ENCODE assay signal across 13 mouse cellular contexts in genomic region chr10:106509281-106510165, GRCm38 (mm10). TPM values are rescaled to one million over a fixed set of nuclear protein-coding genes. Genes with fewer than 3 reads are reported as not detected.
DNase-seq lines count a peak whose midpoint lies in the region.
"Had no signal": no experiment of that assay in that cellular context is flagged by ENCODE, and none has a peak within 500 bp of the region (broad histone marks: within the 10 kb centered on the region; RNA-seq: fewer than 3 reads in every experiment).

No protein-coding gene starts in this region.

- intact Hi-C loops in left cerebral cortex, postnatal 14 days (cut with DNase I) = no loop called here

- H3K4me3 ChIP-seq in heart, embryonic 10.5 days = no peak overlapping the region
- H3K4me3 ChIP-seq: forebrain, embryonic 10.5 days had no signal

- H3K36me3 ChIP-seq in heart, embryonic 10.5 days = no peaks in the 10 kb centered on the region
- H3K36me3 ChIP-seq: forebrain, embryonic 10.5 days had no signal

- 85% methylated on average over 6 of the region's 6 CpGs for WGBS in heart, embryonic 10.5 days

- no peaks in the 10 kb centered on the region for H3K4me1 ChIP-seq in heart, embryonic 10.5 days
- H3K4me1 ChIP-seq: forebrain, embryonic 10.5 days had no signal

- H3K27ac ChIP-seq in heart, embryonic 10.5 days = no peak overlapping the region
- H3K27ac ChIP-seq: forebrain, embryonic 10.5 days had no signal

- no peaks in the 10 kb centered on the region for H3K9me3 ChIP-seq in heart, embryonic 10.5 days
- H3K9me3 ChIP-seq: forebrain, embryonic 10.5 days had no signal

- H3K27me3 ChIP-seq in heart, embryonic 10.5 days (ENCODE audit: insufficient read depth, poor library complexity, severe bottlenecking) = no peaks in the 10 kb centered on the region

- peak; percentile 3 to 14 for DNase-seq in heart, adult 18-20 months
- DNase-seq in heart, embryonic 10.5 days (ENCODE audit: low spot score) = no peak
- DNase-seq in cerebellum, adult 11 months = peak; percentile 21
- peak; percentile 14 to 48 for DNase-seq in cerebellum, postnatal 14 days
- peak; percentile 19 to 61 for DNase-seq in left cerebral cortex, postnatal 14 days (ENCODE audit: low spot score in 2 of 2)
- DNase-seq in c-Kit-positive CD71-positive TER-119-positive erythroid progenitor cells, embryonic 14.5 days (ENCODE audit: low spot score) = no peak
- DNase-seq in adrenal gland, postnatal 10 days = no peak
- DNase-seq: heart, postnatal 4 days; kidney, adult 11 months; lung, postnatal 14 days; thymus, postnatal 14 days had no signal

RNA-seq across cellular contexts. Expression of gene Ppfia2, which starts 39.4 kb away (rescaled TPM):
- total RNA-seq in heart, adult 18-20 months (2021) = under 1 TPM; 0.44 to 0.50 TPM
- polyA plus RNA-seq in heart, embryonic 10.5 days (2016; fragmentation: Nextera tagmentation; extraction: Ambion mirVana) = 0.10 TPM in 1 of 2 replicates, not detected in the other
- total RNA-seq in left cerebral cortex, postnatal 14 days (2021) = 10 to 100 TPM; 83.4 to 89.9 TPM
- 1 to 10 TPM; 6.7 to 8.8 TPM for total RNA-seq in adrenal gland, postnatal 10 days (2021)
- total RNA-seq: granulocyte monocyte progenitor cell, adult 5-6 weeks had no signal

Comparison
In these comparisons a context has a peak if more than half of its experiments do, and no peak if none do; other contexts are left out.
1. DNase-seq: peak in heart, adult 18-20 months (2 of 2), cerebellum, adult 11 months (single experiment), cerebellum, postnatal 14 days (2 of 2) and left cerebral cortex, postnatal 14 days (2 of 2); none in heart, embryonic 10.5 days (single experiment), c-Kit-positive CD71-positive TER-119-positive erythroid progenitor cells, embryonic 14.5 days (single experiment) and adrenal gland, postnatal 10 days (single experiment).
2. RNA of gene Ppfia2, which starts 39.4 kb away (total RNA-seq): 83.4 to 89.9 TPM in left cerebral cortex, postnatal 14 days; 6.7 to 8.8 TPM in adrenal gland, postnatal 10 days and 0.44 to 0.50 TPM in heart, adult 18-20 months; every median in the first group is over 4 times any median in the second.